Mouse (Mus musculus): ENCODE measurements at regions not wholly inside any gene's neighbourhood (a gene's known extent, or its start where the extent isn't known, plus 50 kb on each side); places are given as distances from the start of the nearest gene placed in this dataset.

- TF ChIP-seq CEBPB (IDR thresholded peaks at IDR 0.05; ENCODE audit: insufficient read depth, poor library complexity, severe bottlenecking) (no peak), USF1 (IDR thresholded peaks at IDR 0.05; ENCODE audit: low read depth) (no peak)
Measured at GRCm38 (mm10) chr12:39920466-39920913, 117.3 kb downstream of the Arl4a start.
